Mouse (Mus musculus): ENCODE measurements around the gene Zrsr2.

Gene Zrsr2

DNA sequence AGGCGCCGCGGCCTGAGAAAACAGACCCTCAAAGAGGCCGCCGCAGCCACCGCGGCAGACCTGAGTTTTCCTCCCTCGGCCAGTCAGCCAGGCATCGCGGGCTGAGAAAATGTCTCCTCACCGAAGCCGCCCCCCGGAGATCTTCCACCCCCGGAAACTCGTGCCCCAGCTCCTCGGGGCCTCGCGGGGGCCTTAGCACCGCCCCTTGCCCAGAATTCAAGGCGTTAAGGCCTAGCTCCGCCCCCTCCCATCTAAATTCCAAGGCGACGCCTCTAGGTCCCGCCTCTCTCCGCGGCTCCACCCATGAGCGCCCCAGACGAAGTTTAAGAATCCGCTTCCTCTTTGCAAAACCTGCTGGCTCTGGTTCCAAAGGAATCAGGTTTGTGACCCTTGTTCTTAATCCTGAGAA is at the start of gene Zrsr2:
Gene Zrsr2, minus strand, starts transcription at position 195 of the 409 bp plus-strand sequence.
- DNase-seq (ENCODE audit: low read depth, low spot score), result peak; percentile 83

DNA sequence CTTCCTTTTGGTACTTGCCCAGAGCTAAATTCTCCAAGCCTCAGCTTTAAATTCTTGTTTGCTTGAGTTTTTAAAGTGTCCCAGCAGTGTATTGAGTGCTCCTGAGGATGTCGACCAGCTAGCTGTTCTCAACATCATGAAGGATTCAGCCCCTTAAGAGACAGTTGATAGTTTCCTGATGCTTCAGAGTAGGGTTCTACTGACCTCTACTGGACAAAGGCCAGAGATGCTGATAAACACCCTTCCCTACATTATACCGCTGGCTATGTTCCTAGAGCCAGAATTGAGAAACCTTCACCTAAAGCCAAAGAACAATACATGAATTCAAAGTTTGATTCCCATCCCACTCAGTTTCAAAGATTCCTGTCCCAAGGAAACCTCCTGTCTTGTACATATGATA is 46.3 kb upstream of the Zrsr2 start:
- DNase-seq (ENCODE audit: low read depth, low spot score), result peak; percentile 14

DNA sequence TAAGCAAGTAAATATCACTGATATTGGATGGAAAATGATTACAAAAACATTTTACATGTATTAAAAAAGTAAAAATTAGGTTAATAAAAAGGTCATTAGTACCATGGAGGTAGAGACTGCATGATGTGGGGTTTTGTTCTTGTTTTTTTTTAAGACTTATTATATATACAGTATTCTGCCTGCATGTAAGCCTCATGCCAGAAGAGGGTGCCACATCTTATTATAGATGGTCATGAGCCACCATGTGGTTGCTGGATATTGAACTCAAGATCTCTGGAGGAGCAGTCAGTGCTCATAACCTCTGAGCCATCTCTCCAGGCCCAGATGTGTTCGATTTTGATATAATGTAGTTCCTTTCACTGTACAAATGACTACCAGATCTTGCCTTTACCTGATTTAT is 41.4 kb upstream of the Zrsr2 start:
- DNase-seq (ENCODE audit: low read depth, low spot score), result no peak

- no peak for DNase-seq (ENCODE audit: low read depth, low spot score)
Measured at GRCm38 (mm10) chrX:163996754-163997153, 38.3 kb upstream of the Zrsr2 start.

DNA sequence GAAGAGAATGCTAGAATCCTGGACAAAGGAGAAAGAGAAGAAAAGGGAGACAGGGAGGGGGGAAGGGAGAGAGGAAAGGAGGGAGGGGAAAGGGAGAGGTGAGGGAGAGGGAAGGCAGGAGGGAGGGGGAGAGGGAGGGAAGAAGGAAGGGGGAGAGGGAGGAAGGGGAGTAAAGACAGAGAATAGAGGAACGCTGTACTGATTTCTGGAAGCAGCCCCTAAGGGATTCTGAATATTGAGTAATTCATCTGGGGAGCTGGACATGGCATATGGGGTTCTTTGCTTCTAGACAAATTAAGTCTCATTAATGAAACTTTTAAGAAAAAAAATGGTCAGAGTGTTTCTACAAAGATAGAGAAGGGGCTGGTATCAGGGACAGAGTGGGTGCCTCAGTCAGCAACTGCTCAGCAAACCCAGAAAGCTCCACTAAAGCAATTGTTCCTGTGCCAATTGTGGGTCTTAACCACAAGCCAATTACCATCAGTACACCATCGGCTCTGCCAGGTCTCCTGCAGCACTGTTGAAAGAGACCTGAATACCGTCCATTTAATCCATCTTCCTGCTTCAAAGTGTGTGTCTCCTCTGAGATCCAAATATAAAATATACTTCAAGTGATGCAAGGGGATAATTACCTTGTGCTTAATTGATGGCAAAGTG is 29.4 kb upstream of the Zrsr2 start:
- no peak for DNase-seq (ENCODE audit: low read depth, low spot score)

- no peak for DNase-seq (ENCODE audit: low read depth, low spot score)
Measured at GRCm38 (mm10) chrX:163982129-163982528, 23.7 kb upstream of the Zrsr2 start.

DNA sequence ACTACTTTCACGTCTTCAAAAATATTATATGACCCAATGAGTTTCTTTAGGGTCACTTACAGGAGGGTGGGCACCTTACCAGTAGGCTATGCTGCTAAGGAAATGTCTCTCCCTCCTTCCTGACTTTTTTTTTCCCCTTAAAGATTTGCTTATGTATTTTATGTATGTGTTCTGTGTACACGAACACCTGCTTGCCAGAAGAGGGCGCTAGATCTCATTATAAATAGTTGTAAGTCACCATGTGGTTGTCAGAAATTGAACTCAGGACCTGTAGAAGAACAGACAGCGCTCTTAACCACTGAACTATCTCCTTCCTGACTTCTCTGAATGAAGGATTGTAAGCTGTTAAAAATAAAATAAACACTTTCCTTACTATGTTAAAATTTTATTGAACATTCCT is 23.0 kb upstream of the Zrsr2 start:
- DNase-seq (ENCODE audit: low read depth, low spot score), result no peak

- DNase-seq (ENCODE audit: low read depth, low spot score), result no peak
Measured at GRCm38 (mm10) chrX:163981092-163981491, 22.6 kb upstream of the Zrsr2 start.

- peak; percentile 42 for DNase-seq (ENCODE audit: low read depth, low spot score)
Measured at GRCm38 (mm10) chrX:163957803-163958466, 526 bp downstream of the Zrsr2 start.

GRCm38 (mm10) chrX:163957381-163957780 is 1.1 kb downstream of the Zrsr2 start:
- no peak for DNase-seq (ENCODE audit: low read depth, low spot score)

- no peak for DNase-seq (ENCODE audit: low read depth, low spot score)
Measured at GRCm38 (mm10) chrX:163951618-163952017, 6.8 kb downstream of the Zrsr2 start.

DNA sequence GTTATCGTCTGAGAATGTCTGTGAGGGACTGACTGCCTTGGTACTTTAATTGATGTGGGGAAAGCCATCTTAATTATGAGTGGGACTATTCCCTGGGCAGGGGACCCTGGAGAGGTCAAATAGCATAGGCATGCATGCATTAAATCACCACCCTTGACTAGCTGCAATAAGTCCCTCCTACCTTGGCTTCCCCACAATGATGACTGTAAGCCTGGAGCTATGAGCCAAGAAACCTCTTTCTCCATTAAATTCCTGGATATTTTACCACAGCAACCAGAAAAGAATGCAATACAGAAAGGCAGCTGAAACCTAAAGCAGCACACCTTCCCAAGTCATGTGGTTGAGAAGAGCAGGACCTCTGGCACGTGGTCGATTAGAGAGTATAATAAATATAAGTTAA is 14.1 kb downstream of the Zrsr2 start:
- no peak for DNase-seq (ENCODE audit: low read depth, low spot score)

- no peak for DNase-seq (ENCODE audit: low read depth, low spot score)
Measured at GRCm38 (mm10) chrX:163938587-163938986, 19.9 kb downstream of the Zrsr2 start.

- DNase-seq (ENCODE audit: low read depth, low spot score), result no peak
Measured at GRCm38 (mm10) chrX:163934731-163935130, 23.7 kb downstream of the Zrsr2 start.

DNA sequence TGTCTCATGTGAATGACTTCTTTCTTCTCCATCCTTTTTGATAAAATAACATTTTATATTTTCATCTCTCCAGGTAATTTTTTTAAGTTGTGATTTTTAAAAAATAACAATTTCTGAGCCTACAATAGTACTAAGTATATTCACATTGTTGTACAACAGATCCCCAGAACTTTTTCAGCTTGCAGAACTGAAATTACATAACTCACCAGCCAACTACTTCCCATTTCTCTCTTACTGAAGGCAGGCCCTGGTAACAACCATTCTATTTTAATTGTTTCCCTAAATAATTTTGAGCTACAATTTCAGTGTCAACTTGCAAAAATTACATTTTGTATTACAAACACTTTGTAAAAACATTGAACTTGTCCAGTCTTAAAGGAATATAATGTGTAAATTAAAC is 28.9 kb downstream of the Zrsr2 start:
- no peak for DNase-seq (ENCODE audit: low read depth, low spot score)

DNA sequence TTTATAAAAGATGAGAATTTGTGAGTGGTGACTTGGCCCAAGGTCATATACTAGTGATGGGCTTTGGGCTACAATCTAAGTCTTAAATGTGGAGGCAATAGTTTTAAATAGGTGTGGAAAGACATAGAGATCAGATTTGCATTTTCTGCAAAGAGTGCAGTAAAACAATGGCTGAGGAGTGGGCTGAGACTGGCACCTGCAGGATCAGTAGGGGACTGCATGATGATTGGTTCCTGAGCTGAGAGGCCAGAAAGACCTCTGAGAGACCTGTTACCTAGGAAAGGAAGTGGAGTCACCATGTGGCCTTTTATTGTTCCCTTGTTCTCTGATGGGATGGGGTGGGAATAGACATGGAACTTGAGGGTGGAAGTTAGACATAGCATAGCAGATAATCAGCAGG is 45.7 kb downstream of the Zrsr2 start:
- no peak for DNase-seq (ENCODE audit: low read depth, low spot score)

DNA sequence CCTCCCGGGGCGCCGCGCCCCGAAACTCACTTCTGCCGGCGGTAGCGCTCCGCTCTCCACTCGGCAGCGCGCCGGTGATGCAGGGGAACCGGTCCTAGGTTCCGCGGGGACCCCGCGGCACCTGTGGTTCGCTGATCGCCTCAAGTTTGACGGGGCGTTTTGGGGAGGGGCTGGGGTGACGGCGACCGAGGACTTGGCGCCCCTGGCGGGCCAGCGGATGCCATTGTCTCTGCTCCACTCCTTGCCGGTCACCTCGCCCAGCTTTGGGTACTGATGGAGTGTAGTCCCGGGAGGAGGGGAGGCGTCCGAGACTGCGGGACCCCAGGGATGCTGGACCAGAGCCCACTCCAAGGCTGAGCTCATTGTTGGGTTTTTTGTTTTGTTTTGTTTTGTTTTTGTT is 49.1 kb downstream of the Zrsr2 start:
- peak; percentile 23 for DNase-seq (ENCODE audit: low read depth, low spot score)

DNA sequence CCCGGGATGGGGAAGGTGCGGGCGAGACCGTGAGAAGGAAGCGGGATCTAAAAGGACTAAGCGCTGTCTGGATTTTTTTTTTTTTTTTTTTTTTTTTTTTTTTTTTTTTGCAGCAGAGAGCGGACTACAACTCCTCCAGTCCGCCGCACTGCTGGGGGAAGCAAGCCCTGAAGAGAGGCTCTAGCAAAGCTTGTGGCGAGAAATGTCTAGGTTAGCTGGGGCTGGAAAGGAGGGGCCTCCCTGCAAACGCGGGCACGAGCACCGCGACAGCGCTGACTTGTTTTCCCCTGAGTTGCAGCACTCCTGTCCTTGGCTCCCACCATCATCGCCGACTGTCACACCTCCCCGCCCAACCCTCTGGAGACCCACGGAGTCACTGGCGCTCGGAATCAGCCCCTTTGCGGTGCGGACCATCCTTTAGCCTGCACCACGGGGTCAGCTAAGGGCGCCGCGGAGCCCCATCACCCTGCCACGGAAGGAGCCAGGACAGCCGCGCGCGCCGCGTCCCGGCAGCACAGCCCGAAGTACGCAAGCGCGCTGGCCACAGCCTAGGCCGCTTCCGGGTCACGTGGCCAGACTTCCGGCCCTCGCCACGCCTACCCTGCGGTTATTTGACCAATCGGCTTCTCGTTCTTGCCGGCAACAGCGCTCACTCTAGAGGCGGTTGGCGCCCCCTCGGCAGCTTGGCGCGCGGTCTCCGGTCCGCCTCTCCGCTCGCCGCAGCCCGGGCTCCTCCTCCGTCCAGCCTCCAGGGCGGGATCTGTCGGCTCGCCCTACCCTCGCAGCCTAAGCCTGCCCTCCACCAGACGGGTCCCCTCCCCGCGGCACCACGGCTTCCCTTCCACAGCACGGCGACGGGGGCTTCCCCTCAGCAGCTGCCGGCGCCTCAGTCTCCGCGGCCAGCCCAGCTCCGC is 49.9 kb downstream of the Zrsr2 start, which contains the start of gene Ap1s2:
Gene Ap1s2, plus strand, starts transcription at position 681 of the 914 bp plus-strand sequence.
- DNase-seq (ENCODE audit: low read depth, low spot score), result peak; percentile 81

- DNase-seq (ENCODE audit: low read depth, low spot score), result no peak
Measured at GRCm38 (mm10) chrX:163908003-163908336, 50.5 kb downstream of the Zrsr2 start.

DNA sequence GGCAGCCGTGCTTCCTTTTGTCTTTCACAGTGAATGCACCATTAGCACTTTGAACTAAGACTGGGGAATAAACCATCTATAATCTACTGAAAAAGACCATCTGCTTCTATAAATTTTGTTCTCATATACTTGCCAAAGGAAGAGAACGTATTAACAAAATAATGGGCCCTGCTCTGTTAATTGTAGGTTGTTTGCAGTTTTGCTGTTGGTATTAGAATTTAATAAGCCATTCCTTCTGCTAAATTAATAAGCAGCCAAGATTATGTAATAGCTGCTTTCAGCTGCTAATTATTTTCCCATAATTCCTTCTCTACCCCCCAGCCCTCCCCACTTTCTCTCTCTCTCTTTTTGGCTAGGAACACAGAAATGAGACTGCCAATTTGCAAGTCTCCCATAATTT is 51.6 kb downstream of the Zrsr2 start:
- no peak for DNase-seq (ENCODE audit: low read depth, low spot score)

GRCm38 (mm10) chrX:163899431-163900020 is 58.9 kb downstream of the Zrsr2 start:
- no peak for DNase-seq (ENCODE audit: low read depth, low spot score)

DNA sequence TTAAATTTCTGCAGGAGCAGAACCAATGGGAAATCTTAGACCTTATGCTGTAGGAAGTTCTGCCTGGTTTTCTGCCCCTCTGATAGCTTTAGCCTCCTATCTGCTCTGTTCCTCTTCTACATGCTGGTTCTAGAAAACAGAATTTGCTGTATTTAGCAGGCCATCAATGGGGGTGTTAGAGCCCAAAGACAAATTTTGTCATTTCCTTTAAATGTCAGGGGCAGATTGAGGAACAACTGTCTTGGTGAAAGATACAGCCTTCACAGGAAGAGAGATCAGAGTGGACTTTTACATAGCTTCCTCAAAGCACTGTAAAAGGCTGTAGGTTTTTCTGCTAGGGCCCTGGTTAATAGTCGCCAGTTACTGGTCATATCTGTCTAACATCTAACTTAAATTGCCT is 61.1 kb downstream of the Zrsr2 start:
- no peak for DNase-seq (ENCODE audit: low read depth, low spot score)

Data from embryo, embryonic 11.5 days (tissue).